Mouse (Mus musculus) heart, postnatal 0 days (tissue): ENCODE measurements around the gene Kif22.

Experiments used
- CTCF ChIP-seq: IDR thresholded peaks from 2 replicates; pipeline ENCODE4 v1.5.1; 2016; ENCODE audit warnings: antibody characterized with exemption, control low read depth, low read depth
- EP300 ChIP-seq: IDR thresholded peaks from 2 replicates; pipeline ENCODE4 v1.6.1; 2016; ENCODE audit warnings: antibody characterized with exemption, low read depth

- TF ChIP-seq CTCF (no peak), EP300 (no peak)
Observed at GRCm38 (mm10) chr7:127083689-127084088, 41.4 kb upstream of the Kif22 start.
